Mouse (Mus musculus): ENCODE results near the gene Daglb. TPM values are rescaled to one million over a fixed set of nuclear protein-coding genes. Genes with fewer than 3 reads are reported as not detected.
"Not testable (repeated sequence)": the region's sequence is repeated elsewhere in the genome, so short reads cannot be mapped to it uniquely, and the experiment has no call there.

The Daglb gene
- polyA plus RNA-seq, 1 experiment from 2014 or later = 9.0 TPM

DNA sequence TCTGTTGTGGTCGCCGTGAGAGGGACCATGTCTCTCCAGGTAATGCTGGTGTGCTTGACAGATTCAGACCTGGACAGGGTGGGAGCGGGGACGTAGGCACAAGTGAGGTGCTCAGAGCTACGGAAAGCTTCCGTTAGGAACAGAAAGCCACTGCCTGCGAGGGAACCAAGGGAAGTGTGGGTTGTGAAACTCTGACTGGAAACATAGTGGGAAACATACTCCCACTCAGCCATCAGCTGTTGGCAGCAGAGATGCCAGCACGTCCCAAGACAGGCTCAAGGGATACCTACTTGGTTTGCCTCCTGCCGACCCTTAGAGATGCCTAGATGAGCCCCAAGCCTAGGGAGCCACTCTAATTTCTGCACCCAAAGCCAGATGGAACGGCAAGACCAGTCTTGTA lies 22.8 kb downstream of the Daglb start:
- H3K36me3 ChIP-seq = peaks cover 64% of the 10 kb centered on the region
- 88% methylated on average over 10 of the region's 10 CpGs for WGBS

DNA sequence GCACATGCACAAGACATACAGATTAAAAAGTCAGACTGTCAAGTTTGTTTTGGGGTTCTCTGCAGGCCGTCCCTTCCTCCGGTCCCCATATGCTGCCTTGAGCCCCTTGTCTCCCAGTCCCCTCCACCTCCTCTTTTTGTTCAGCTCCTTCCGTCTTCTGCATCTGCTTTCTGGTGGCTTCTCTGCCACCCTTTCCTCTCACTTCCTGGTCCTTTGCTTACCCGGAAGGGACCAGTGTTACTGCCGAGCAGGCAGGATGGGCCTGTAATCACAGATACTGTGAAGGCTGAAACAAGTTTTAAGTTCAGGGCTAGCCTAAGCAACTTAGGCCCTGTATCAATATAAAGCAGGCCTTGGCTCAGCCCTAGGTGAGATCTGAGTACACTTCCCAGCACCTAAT lies 23.6 kb downstream of the Daglb start:
- WGBS = 79% methylated on average over 5 of the region's 5 CpGs
- no peaks in the 10 kb centered on the region for H3K4me1 ChIP-seq
- ATAC-seq (ENCODE audit: extremely low read depth, insufficient number of reproducible peaks, low FRiP score, low TSS enrichment) = no peak

More for the DNA sequence above, 22.8 kb downstream of the Daglb start:
- Histone ChIP-seq H3K27me3 (replicated peaks) (no peaks in the 10 kb centered on the region), H3K4me1 (no peaks in the 10 kb centered on the region), H3K9ac (no peak overlapping the region), H3K4me3 (no peak overlapping the region), H3K9me3 (no peaks in the 10 kb centered on the region), H3K27ac (replicated peaks) (no peak overlapping the region), H3K4me2 (no peak overlapping the region)
- no peak for ATAC-seq (ENCODE audit: extremely low read depth, insufficient number of reproducible peaks, low FRiP score, low TSS enrichment)

DNA sequence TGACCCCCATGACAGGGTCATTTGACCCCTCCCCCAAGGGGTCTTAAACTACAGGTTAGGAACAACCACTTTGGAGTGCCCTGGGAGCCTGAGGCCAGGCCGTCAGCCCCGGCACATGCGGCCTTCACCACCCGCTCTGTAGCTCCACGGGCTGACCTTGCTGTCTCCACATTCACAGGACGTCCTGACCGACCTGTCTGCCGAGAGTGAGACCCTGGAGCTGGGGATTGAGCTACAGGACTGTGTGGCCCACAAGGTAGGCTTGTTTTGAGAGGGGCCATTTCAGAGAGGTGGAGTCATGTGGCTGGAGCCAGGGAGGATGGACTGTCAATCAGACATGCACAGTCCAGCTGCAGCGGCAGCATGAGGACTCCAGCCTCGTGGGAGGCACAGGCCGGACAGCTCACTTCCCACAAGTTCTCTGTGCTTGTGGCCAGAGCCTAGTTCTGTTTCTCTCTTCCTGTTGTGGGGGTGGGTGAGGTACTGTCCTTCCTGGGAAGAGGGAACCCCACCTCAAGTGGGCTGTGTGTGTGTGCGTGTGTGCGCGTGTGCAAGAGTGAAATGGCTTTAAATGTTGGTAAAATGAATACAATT lies 25.5 kb downstream of the Daglb start:
- WGBS = 77% methylated on average over 14 of the region's 14 CpGs
- Histone ChIP-seq H3K9me3 (no peaks in the 10 kb centered on the region), H3K36me3 (peaks cover 61% of the 10 kb centered on the region), H3K4me2 (no peak overlapping the region), H3K27ac (replicated peaks) (no peak overlapping the region), H3K27me3 (replicated peaks) (no peaks in the 10 kb centered on the region), H3K4me1 (no peaks in the 10 kb centered on the region), H3K9ac (no peak overlapping the region; the same call in 1 of the 2 replicates), H3K4me3 (no peak overlapping the region)
- no peak for ATAC-seq (ENCODE audit: extremely low read depth, insufficient number of reproducible peaks, low FRiP score, low TSS enrichment)

More for the DNA sequence above, 23.6 kb downstream of the Daglb start:
- H3K9ac ChIP-seq = no peak overlapping the region
- peaks cover 64% of the 10 kb centered on the region for H3K36me3 ChIP-seq
- no peak overlapping the region for H3K27ac ChIP-seq (replicated peaks)
- no peak overlapping the region for H3K4me2 ChIP-seq
- no peaks in the 10 kb centered on the region for H3K27me3 ChIP-seq (replicated peaks)
- H3K4me3 ChIP-seq = no peak overlapping the region
- no peaks in the 10 kb centered on the region for H3K9me3 ChIP-seq

DNA sequence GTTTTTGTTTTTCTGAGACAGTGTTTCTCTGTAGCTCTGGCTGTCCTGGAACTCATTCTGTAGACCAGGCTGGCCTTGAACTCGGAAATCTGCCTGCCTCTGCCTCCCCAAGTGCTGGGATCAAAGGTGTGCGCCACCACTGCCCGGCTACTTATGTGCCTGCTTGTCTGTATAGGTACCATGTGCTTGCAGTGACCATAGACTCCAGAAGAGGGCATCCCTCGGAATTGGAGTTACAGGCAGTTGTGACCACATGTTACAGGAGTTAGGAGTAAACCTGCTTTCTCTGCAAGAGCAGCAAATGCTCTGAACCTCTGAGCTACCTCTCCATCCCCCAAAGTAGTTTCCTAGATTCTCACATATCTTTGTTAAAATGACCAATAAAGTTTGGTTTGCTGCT lies 27.4 kb downstream of the Daglb start:
- Histone ChIP-seq H3K27me3 (replicated peaks) (no peaks in the 10 kb centered on the region), H3K4me1 (no peaks in the 10 kb centered on the region)
- WGBS = 82% methylated on average over 4 of the region's 4 CpGs

DNA sequence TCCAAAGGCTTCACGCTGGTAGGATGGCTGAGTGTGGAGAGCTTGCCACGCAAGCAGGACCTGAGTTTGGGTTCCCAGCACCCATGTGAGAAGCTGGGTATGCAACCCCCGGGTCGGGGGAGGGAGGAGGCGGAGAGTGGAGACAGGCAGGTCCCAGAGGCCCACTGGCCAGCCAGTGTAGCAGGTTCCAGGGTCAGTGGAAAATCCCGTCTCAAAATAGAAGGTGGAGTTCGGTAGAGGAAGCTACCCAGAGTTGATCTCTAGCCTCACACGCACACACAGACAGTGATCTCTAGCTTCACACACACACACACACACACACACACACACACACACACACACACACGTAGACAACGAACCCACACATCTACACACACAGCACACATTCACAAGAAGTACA lies 28.8 kb downstream of the Daglb start:
- H3K27ac ChIP-seq (replicated peaks) = no peak overlapping the region
- H3K27me3 ChIP-seq (replicated peaks) = no peaks in the 10 kb centered on the region
- H3K9me3 ChIP-seq = no peaks in the 10 kb centered on the region
- no peak overlapping the region for H3K9ac ChIP-seq
- no peak overlapping the region for H3K4me2 ChIP-seq
- peaks cover 59% of the 10 kb centered on the region for H3K36me3 ChIP-seq
- no peak overlapping the region for H3K4me3 ChIP-seq
- no peak for ATAC-seq (ENCODE audit: extremely low read depth, insufficient number of reproducible peaks, low FRiP score, low TSS enrichment)
- H3K4me1 ChIP-seq = no peaks in the 10 kb centered on the region
- 80% methylated on average over 10 of the region's 10 CpGs for WGBS

More for the DNA sequence above, 27.4 kb downstream of the Daglb start:
- no peak for ATAC-seq (ENCODE audit: extremely low read depth, insufficient number of reproducible peaks, low FRiP score, low TSS enrichment)
- Histone ChIP-seq H3K27ac (replicated peaks) (no peak overlapping the region), H3K36me3 (peaks cover 66% of the 10 kb centered on the region), H3K9me3 (no peaks in the 10 kb centered on the region), H3K4me2 (no peak overlapping the region), H3K4me3 (no peak overlapping the region), H3K9ac (no peak overlapping the region)

DNA sequence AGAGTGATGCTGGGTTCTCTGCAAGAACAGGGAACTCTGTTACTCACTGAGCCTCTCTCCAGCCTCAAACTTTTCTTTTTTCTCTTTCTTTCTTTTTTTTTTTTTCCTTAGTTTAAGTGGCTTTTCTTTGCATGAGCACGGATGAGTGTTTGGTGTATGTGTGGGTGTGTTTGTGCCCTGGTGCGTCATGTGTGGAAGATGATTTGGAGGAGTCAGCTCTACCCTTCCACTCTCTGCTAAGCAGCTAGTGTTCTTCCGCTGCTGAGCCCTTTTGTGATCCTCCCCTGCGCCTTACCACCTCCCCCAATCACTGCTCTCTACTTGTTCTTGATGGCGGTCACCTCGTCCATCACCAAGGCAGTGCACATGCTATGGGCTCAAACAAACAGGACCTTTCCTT lies 31.3 kb downstream of the Daglb start:
- H3K36me3 ChIP-seq = peaks cover 65% of the 10 kb centered on the region
- WGBS = 89% methylated on average over 6 of the region's 6 CpGs
- no peaks in the 10 kb centered on the region for H3K9me3 ChIP-seq
- H3K27me3 ChIP-seq (replicated peaks) = no peaks in the 10 kb centered on the region
- H3K4me2 ChIP-seq = no peak overlapping the region
- H3K4me3 ChIP-seq = no peak overlapping the region
- no peak overlapping the region for H3K27ac ChIP-seq (replicated peaks)
- no peak for ATAC-seq (ENCODE audit: extremely low read depth, insufficient number of reproducible peaks, low FRiP score, low TSS enrichment)
- H3K9ac ChIP-seq = no peak overlapping the region
- no peaks in the 10 kb centered on the region for H3K4me1 ChIP-seq

DNA sequence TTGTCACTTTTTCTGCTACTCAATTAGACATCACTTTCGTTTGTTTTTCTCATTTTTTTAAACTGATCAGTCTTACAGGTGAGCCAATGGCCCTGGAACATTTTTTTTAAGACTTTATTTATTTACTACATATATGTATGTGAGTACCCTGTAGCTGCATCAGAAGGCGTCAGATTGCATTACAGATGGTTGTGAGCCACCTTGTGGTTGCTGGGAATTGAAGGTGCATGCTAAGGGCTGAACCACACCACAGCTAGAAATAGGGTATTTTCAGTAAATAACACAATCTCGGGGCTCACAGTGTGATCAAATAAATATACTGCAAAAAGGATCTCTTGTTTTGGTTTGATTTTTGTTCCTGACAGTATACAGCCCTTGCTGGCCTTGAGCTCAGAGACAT lies 33.1 kb downstream of the Daglb start:
- Histone ChIP-seq H3K27ac (replicated peaks) (no peak overlapping the region), H3K27me3 (replicated peaks) (no peaks in the 10 kb centered on the region), H3K9ac (no peak overlapping the region), H3K36me3 (peaks cover 68% of the 10 kb centered on the region), H3K9me3 (no peaks in the 10 kb centered on the region), H3K4me3 (no peak overlapping the region), H3K4me2 (no peak overlapping the region), H3K4me1 (no peaks in the 10 kb centered on the region)
- no peak for ATAC-seq (ENCODE audit: extremely low read depth, insufficient number of reproducible peaks, low FRiP score, low TSS enrichment)
- WGBS = 72% methylated on average over 3 of the region's 3 CpGs

DNA sequence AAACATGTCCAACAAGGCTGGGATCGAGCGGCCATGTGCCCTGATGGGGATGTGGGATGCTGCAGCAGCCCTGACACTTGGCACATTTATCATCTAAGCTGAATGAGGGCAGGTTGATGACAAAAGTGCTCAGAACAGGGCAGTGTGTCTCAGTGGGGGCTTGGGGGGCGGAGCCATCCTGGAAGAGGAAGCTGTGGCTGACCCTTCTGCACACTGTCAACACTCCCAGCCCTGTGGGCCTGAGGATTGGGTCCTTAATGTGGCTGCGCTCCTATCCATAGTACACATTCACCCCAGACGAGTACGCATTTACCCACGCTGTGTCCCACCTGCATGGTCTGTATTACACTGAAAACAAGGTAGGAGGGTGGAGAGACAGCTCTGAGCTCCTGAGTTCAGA lies 34.8 kb downstream of the Daglb start:
- Histone ChIP-seq H3K4me1 (no peaks in the 10 kb centered on the region), H3K4me2 (no peak overlapping the region), H3K9me3 (no peaks in the 10 kb centered on the region), H3K27me3 (replicated peaks) (no peaks in the 10 kb centered on the region), H3K27ac (replicated peaks) (no peak overlapping the region), H3K36me3 (peaks cover 71% of the 10 kb centered on the region), H3K9ac (no peak overlapping the region), H3K4me3 (no peak overlapping the region)
- no peak for ATAC-seq (ENCODE audit: extremely low read depth, insufficient number of reproducible peaks, low FRiP score, low TSS enrichment)
- WGBS = 85% methylated on average over 7 of the region's 7 CpGs

DNA sequence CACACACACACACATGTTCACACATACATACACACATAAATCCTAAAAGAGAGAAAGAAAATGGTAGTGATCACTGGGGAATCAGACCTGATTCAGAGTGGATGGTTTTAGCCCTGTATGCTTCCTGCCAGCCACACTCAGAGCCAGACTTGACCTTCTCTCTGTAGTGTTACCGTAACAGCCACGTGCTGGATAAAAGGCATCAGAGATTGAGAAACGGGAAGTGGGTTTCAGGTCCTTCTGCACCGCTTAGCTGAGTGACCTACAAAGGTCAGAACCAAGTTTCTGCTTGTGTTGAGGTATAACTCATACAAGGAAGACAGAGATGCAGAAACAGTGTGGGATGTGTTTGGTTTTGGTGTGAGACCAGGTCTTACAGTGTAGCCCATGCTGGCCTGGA lies 35.3 kb downstream of the Daglb start:
- no peaks in the 10 kb centered on the region for H3K4me1 ChIP-seq
- no peak overlapping the region for H3K4me2 ChIP-seq
- H3K27me3 ChIP-seq (replicated peaks) = no peaks in the 10 kb centered on the region
- H3K4me3 ChIP-seq = no peak overlapping the region
- peaks cover 71% of the 10 kb centered on the region for H3K36me3 ChIP-seq
- no peaks in the 10 kb centered on the region for H3K9me3 ChIP-seq
- WGBS = 71% methylated on average over 4 of the region's 4 CpGs
- no peak for ATAC-seq (ENCODE audit: extremely low read depth, insufficient number of reproducible peaks, low FRiP score, low TSS enrichment)
- H3K9ac ChIP-seq = no peak overlapping the region
- H3K27ac ChIP-seq (replicated peaks) = no peak overlapping the region

DNA sequence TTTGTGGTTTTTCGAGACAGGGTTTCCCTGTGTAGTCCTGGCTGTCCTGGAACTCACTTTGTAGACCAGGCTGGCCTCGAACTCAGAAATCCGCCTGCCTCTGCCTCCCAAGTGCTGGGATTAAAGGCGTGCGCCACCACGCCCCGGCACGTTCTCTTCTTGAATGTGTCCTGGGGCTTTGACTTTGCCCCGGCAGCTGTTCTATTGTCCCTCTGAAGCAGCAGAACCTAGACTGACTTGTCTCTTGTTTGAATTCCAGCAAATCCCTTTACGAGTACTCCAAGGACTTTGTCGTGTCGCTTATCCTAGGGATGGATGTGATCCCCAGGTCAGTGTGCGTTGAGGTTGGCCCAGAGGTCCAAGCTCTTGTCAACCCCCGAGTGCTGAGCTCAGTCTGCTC lies 36.3 kb downstream of the Daglb start:
- H3K4me3 ChIP-seq; H3K4me2 ChIP-seq; H3K9me3 ChIP-seq; ATAC-seq (ENCODE audit: extremely low read depth, insufficient number of reproducible peaks, low FRiP score, low TSS enrichment); H3K9ac ChIP-seq; H3K4me1 ChIP-seq; H3K27me3 ChIP-seq (replicated peaks); H3K27ac ChIP-seq (replicated peaks): not testable (repeated sequence)
- H3K36me3 ChIP-seq = peaks cover 72% of the 10 kb centered on the region
- WGBS = 84% methylated on average over 14 of the region's 14 CpGs

DNA sequence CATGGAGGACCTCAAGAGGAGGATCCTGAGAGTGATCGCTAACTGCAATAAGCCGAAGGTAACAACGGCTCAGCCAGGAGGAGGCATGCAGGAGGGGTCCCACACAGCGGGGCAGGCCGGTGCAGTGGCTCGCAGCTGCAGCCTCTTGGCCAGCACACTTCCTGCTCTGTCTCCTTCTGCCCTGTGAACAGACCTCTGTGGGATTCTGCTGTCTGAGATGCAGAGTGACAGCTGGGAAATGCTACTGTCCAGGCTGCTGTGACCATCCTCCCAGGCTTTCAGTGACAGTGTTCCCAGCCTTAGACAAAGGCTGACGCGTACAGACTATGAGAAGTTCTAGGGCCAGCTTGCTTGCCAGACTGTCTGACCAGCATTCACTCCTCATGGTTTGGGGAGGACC lies 36.8 kb downstream of the Daglb start:
- no peaks in the 10 kb centered on the region for H3K27me3 ChIP-seq (replicated peaks)
- H3K36me3 ChIP-seq = peaks cover 72% of the 10 kb centered on the region
- H3K9me3 ChIP-seq = no peaks in the 10 kb centered on the region
- no peak overlapping the region for H3K4me2 ChIP-seq
- no peaks in the 10 kb centered on the region for H3K4me1 ChIP-seq
- H3K27ac ChIP-seq (replicated peaks) = no peak overlapping the region
- no peak overlapping the region for H3K4me3 ChIP-seq
- H3K9ac ChIP-seq = no peak overlapping the region
- 67% methylated on average over 8 of the region's 8 CpGs for WGBS
- no peak for ATAC-seq (ENCODE audit: extremely low read depth, insufficient number of reproducible peaks, low FRiP score, low TSS enrichment)

DNA sequence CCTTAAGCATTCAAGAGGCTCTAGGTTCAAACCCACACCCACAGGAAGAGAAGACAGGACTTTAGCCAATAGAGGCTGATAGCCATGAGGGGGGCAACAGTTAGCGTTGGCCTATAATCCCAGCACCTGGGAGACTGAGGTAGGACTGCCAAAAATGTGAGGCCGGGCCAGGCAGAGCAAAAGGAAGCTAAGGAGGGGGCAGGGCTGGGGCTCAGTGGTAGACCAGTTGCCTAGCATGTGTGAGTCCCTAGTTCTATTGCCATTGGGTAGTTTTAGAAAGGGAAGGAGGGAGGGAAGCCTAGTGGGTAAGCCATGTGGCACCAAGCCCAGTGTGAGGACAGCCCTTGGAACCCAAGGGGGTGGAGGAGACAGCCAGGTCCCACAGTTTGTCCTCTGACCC lies 37.3 kb downstream of the Daglb start:
- no peak overlapping the region for H3K4me3 ChIP-seq
- no peaks in the 10 kb centered on the region for H3K9me3 ChIP-seq
- no peak overlapping the region for H3K27ac ChIP-seq (replicated peaks)
- H3K27me3 ChIP-seq (replicated peaks) = no peaks in the 10 kb centered on the region
- 84% methylated on average over 2 of the region's 2 CpGs for WGBS
- H3K9ac ChIP-seq = no peak overlapping the region
- no peaks in the 10 kb centered on the region for H3K4me1 ChIP-seq
- peaks cover 71% of the 10 kb centered on the region for H3K36me3 ChIP-seq
- ATAC-seq (ENCODE audit: extremely low read depth, insufficient number of reproducible peaks, low FRiP score, low TSS enrichment) = no peak
- H3K4me2 ChIP-seq = no peak overlapping the region
